8 mouse cellular contexts compared by ENCODE assay signal in the genomic region with DNA sequence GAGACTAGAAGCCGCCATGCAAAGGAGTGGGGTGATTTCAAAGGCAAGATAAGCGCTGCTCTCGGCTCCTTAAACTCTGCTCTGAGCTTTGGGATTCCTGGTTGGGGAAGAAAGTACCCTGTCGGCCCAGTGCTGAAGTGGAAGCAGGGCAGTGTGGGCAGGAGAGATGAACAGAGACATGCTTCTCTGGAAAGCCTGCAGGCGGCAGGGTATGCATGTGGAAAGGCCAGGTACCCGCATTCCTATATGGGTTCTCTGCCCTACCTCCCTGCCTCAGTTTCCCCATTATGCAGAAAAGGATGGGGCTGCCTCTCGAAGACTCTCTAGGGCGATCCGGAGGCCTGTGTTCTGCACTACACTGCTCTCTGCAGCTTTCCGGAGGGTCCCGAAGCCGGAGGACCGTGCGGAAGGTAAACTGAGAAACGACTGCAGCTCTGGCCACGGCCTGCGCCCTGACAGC. TPM values are rescaled to one million over a fixed set of nuclear protein-coding genes. Genes with fewer than 3 reads are reported as not detected.
DNase-seq lines count a peak whose midpoint lies in the region; ATAC-seq and TF ChIP-seq lines count a peak whose summit lies in the region.

No protein-coding gene starts in this region.

- no peaks in the 10 kb centered on the region for H3K27me3 ChIP-seq in liver, embryonic 14.5 days (ENCODE audit: control insufficient read depth, insufficient read depth, low read length)

- H3K36me3 ChIP-seq in liver, embryonic 14.5 days (replicated peaks; ENCODE audit: control insufficient read depth, insufficient read depth, low read depth) = no peaks in the 10 kb centered on the region

- H3K9me3 ChIP-seq in liver, embryonic 14.5 days (ENCODE audit: control insufficient read depth, low read length) = no peaks in the 10 kb centered on the region

- H3K4me1 ChIP-seq in liver, embryonic 14.5 days (replicated peaks; ENCODE audit: control insufficient read depth in 2 of 2, insufficient read depth in 2 of 2, low read length in 1 of 2) = peaks cover 10 to 30% of the 10 kb centered on the region in 2 experiments
- 0 out of 2 replicates have a peak, but pooled peaks cover 3% of the 10 kb centered on the region for H3K4me1 ChIP-seq in olfactory bulb, adult 2 months (ENCODE audit: control insufficient read depth, insufficient read depth, low read length)

- TF ChIP-seq EP300 in liver, embryonic 14.5 days (IDR thresholded peaks at IDR 0.05; ENCODE audit: low read depth) = no peak

- TF ChIP-seq CTCF in liver, embryonic 14.5 days (IDR thresholded peaks at IDR 0.05; ENCODE audit: low read depth) = peak; percentile 61
- 0 out of 2 replicates have a peak, but pooled peaks have one; percentile 10 for TF ChIP-seq CTCF in olfactory bulb, adult 2 months (IDR thresholded peaks at IDR 0.05; ENCODE audit: insufficient read depth, low read depth, low read length)

- peak overlapping the region; percentile 62 to 77 for H3K4me3 ChIP-seq in liver, embryonic 14.5 days (ENCODE audit: insufficient read depth in 1 of 2, low read depth in 2 of 2, low read length in 2 of 2)
- H3K4me3 ChIP-seq in olfactory bulb, adult 2 months (ENCODE audit: insufficient read depth, low read depth, low read length) = peak overlapping the region; percentile 60

- peak; percentile 31 to 32 for DNase-seq in frontal cortex, adult 2 months (ENCODE audit: extremely low spot score in 1 of 2, low spot score in 1 of 2)
- no peak for DNase-seq in frontal cortex, postnatal 14 days (ENCODE audit: low spot score in 2 of 2)
- peak; percentile 34 for DNase-seq in c-Kit-negative CD71-positive TER-119-positive erythroid progenitor cells, embryonic 14.5 days (ENCODE audit: low read depth, low spot score)
- DNase-seq in heart, postnatal 4 days = peak; percentile 26
- peak in 1 of 3 experiments; percentile 35 for DNase-seq in liver, embryonic 14.5 days (ENCODE audit: low read depth in 3 of 3, low spot score in 3 of 3)
- no peak for DNase-seq in urinary bladder, postnatal 36 days (ENCODE audit: low spot score in 2 of 2)

- peak overlapping the region; percentile 0 for H3K27ac ChIP-seq in liver, embryonic 14.5 days
- H3K27ac ChIP-seq in olfactory bulb, adult 2 months (ENCODE audit: insufficient read depth, low read depth, low read length) = no peak overlapping the region

- ATAC-seq in CD4-positive, CD25-positive, alpha-beta regulatory T cell, adult 4 months = peak; percentile 31
- ATAC-seq in liver, embryonic 14.5 days (ENCODE audit: insufficient read depth) = peak; percentile 27

- H3K9ac ChIP-seq in liver, embryonic 14.5 days (replicated peaks) = peak overlapping the region; percentile 62

- peak overlapping the region; percentile 89 for H3K4me2 ChIP-seq in liver, embryonic 14.5 days (ENCODE audit: low read depth)

- WGBS in liver, embryonic 14.5 days (ENCODE audit: insufficient replicate concordance) = under 1% methylated on average over 17 of the region's 17 CpGs
- 1% methylated on average over 17 of the region's 17 CpGs for WGBS in olfactory bulb, adult 2 months

- TF ChIP-seq POLR2A in olfactory bulb, adult 2 months (IDR thresholded peaks at IDR 0.05; ENCODE audit: insufficient read depth, low read depth, low read length) = no peak

RNA-seq across cellular contexts. Expression of a gene that starts 0.5 kb away (rescaled TPM):
- polyA plus RNA-seq in frontal cortex, adult 2 months (2012; rRNA removed) = 205 and 218 TPM in 2 replicates
- 100 to 1,000 TPM; 157 to 199 TPM for polyA plus RNA-seq in CD4-positive, CD25-positive, alpha-beta regulatory T cell, adult 4 months (2017; shearing (Covaris generic))
- 100 to 1,000 TPM; 146 to 150 TPM for total RNA-seq in heart, postnatal 4 days (2021)
- 97.4 and 120 TPM in 2 replicates for polyA plus RNA-seq in liver, embryonic 14.5 days (2012; rRNA removed)
- polyA plus RNA-seq in liver, embryonic 14.5 days (2014; fragmentation: Nextera tagmentation; extraction: Ambion mirVana) = 198 and 209 TPM in 2 replicates
- not detected in 2 replicates for polyA plus RNA-seq in olfactory bulb, adult 2 months (2012; ENCODE audit: insufficient read depth, insufficient read length, low replicate concordance, missing spikeins)

RNA-seq across cellular contexts. Expression of a gene that starts 8.9 kb away (rescaled TPM):
- polyA plus RNA-seq in frontal cortex, adult 2 months (2012; rRNA removed) = 26.7 and 28.1 TPM in 2 replicates
- polyA plus RNA-seq in CD4-positive, CD25-positive, alpha-beta regulatory T cell, adult 4 months (2017; shearing (Covaris generic)) = 10 to 100 TPM; 61.1 to 74.7 TPM
- 10 to 100 TPM; 62.6 to 62.9 TPM for total RNA-seq in heart, postnatal 4 days (2021)
- 23.3 and 27.7 TPM in 2 replicates for polyA plus RNA-seq in liver, embryonic 14.5 days (2012; rRNA removed)
- polyA plus RNA-seq in liver, embryonic 14.5 days (2014; fragmentation: Nextera tagmentation; extraction: Ambion mirVana) = 58.4 and 66.4 TPM in 2 replicates
- 68.2 and 75.3 TPM in 2 replicates for polyA plus RNA-seq in olfactory bulb, adult 2 months (2012; ENCODE audit: insufficient read depth, insufficient read length, low replicate concordance, missing spikeins)

RNA-seq across cellular contexts. Expression of a gene that starts 37.6 kb away (rescaled TPM):
- 433 and 435 TPM in 2 replicates for polyA plus RNA-seq in frontal cortex, adult 2 months (2012; rRNA removed)
- under 1 TPM in 1 of 2 experiments, not detected in 1; 0.28 TPM for polyA plus RNA-seq in CD4-positive, CD25-positive, alpha-beta regulatory T cell, adult 4 months (2017; shearing (Covaris generic))
- total RNA-seq in heart, postnatal 4 days (2021) = 1,000 to 10,000 TPM; 1,405 to 1,430 TPM
- 47.5 and 64.9 TPM in 2 replicates for polyA plus RNA-seq in liver, embryonic 14.5 days (2012; rRNA removed)
- polyA plus RNA-seq in liver, embryonic 14.5 days (2014; fragmentation: Nextera tagmentation; extraction: Ambion mirVana) = 88.2 and 91.2 TPM in 2 replicates
- polyA plus RNA-seq in olfactory bulb, adult 2 months (2012; ENCODE audit: insufficient read depth, insufficient read length, low replicate concordance, missing spikeins) = 225 and 437 TPM in 2 replicates

Comparison
In these comparisons a context has a peak if more than half of its experiments do, and no peak if none do; other contexts are left out.
1. DNase-seq: peak in frontal cortex, adult 2 months (2 of 2), c-Kit-negative CD71-positive TER-119-positive erythroid progenitor cells, embryonic 14.5 days (single experiment) and heart, postnatal 4 days (single experiment); none in frontal cortex, postnatal 14 days (0 of 2) and urinary bladder, postnatal 36 days (0 of 2).
2. RNA of a gene that starts 37.6 kb away (polyA plus RNA-seq): 433 to 435 TPM in frontal cortex, adult 2 months, 225 to 437 TPM in olfactory bulb, adult 2 months and 47.5 to 91.2 TPM in liver, embryonic 14.5 days; 0.28 TPM in CD4-positive, CD25-positive, alpha-beta regulatory T cell, adult 4 months; every median in the first group is over 10 times any median in the second.